Mouse (Mus musculus): ENCODE data around the gene Gpr176.

- TF ChIP-seq POLR2A (IDR thresholded peaks at IDR 0.05; ENCODE audit: borderline replicate concordance, insufficient read depth, low read length), result no peak
- no peak for TF ChIP-seq CTCF (IDR thresholded peaks at IDR 0.05; ENCODE audit: borderline replicate concordance, insufficient read depth, low read depth, low read length)
Observed at GRCm38 (mm10) chr2:118353916-118354403, 19.3 kb downstream of the Gpr176 start.

All from cerebellum, adult 2 months (tissue).